Mouse (Mus musculus) MEL (cell line): ENCODE measurements around the gene Ano5. TPM values are rescaled to one million over a fixed set of nuclear protein-coding genes. Genes with fewer than 3 reads are reported as not detected.

Source experiments
- DNase-seq: peaks from one replicate; pipeline ENCODE4 v3.0.0; 2011; ENCODE audit warnings: low read depth, low spot score
- H3K27ac ChIP-seq: 2 replicates; pipeline ENCODE4 v1.5.1; 2012; ENCODE audit warnings: low read depth, mild to moderate bottlenecking, control low read depth, low read length, moderate library complexity; ENCODE audit not compliant: control insufficient read depth
- H3K27me3 ChIP-seq, 2 experiments: fragments of 150-350 bp in 1 of 2; sonication (generic) in 1 of 2; 2 replicates each; pipeline ENCODE4 v1.6.1; 2012; ENCODE audit warnings: low read length in 2 of 2, mild to moderate bottlenecking in 2 of 2, improper control_type of control experiment in 1 of 2, moderate library complexity in 1 of 2; ENCODE audit not compliant: insufficient read depth in 2 of 2, control insufficient read depth in 1 of 2
- H3K36me3 ChIP-seq, 2 experiments: 2 replicates each; pipeline ENCODE4 v1.6.1; 2012 to 2014; ENCODE audit warnings: low read length in 2 of 2, improper control_type of control experiment in 1 of 2, inconsistent platforms in 1 of 2, mild to moderate bottlenecking in 1 of 2; ENCODE audit not compliant: insufficient read depth in 2 of 2, control insufficient read depth in 1 of 2
- H3K4me1 ChIP-seq, 2 experiments: fragments of 150-350 bp in 1 of 2; sonication (generic) in 1 of 2; 2 replicates each; pipeline ENCODE4 v1.6.1; 2012; ENCODE audit warnings: low read length in 2 of 2, improper control_type of control experiment in 1 of 2, mild to moderate bottlenecking in 1 of 2; ENCODE audit not compliant: insufficient read depth in 2 of 2, control insufficient read depth in 1 of 2
- H3K4me3 ChIP-seq, 2 experiments: fragments of 150-350 bp in 1 of 2; sonication (generic) in 1 of 2; 2 replicates each; pipeline ENCODE4 v1.5.1; 2012; ENCODE audit warnings: low read depth in 2 of 2, low read length in 2 of 2, mild to moderate bottlenecking in 2 of 2, moderate library complexity in 2 of 2, control low read depth in 1 of 2, improper control_type of control experiment in 1 of 2; ENCODE audit not compliant: control insufficient read depth in 1 of 2, insufficient read depth in 1 of 2
- H3K79me2 ChIP-seq: 2 replicates; pipeline ENCODE4 v1.6.1; 2012; ENCODE audit warnings: mild to moderate bottlenecking, low read length, moderate library complexity; ENCODE audit not compliant: control insufficient read depth, poor library complexity, insufficient read depth
- H3K9ac ChIP-seq: 2 replicates; pipeline ENCODE4 v1.6.1; 2012; ENCODE audit warnings: low read depth, mild to moderate bottlenecking, control low read depth, low read length, moderate library complexity; ENCODE audit not compliant: control insufficient read depth, poor library complexity, severe bottlenecking
- H3K9me3 ChIP-seq: fragments of 150-350 bp; sonication (generic); replicated peaks from 2 replicates; pipeline ENCODE4 v1.6.1; 2012; ENCODE audit warnings: mild to moderate bottlenecking, low read length, improper control_type of control experiment, moderate library complexity; ENCODE audit not compliant: insufficient read depth
- BHLHE40 ChIP-seq: IDR thresholded peaks from 2 replicates; pipeline ENCODE4 v1.6.1; 2012; ENCODE audit warnings: low read depth, mild to moderate bottlenecking, inconsistent platforms, low read length, improper control_type of control experiment, borderline replicate concordance
- CHD1 ChIP-seq: IDR thresholded peaks from 2 replicates; pipeline ENCODE4 v1.6.1; 2012; ENCODE audit warnings: low read depth, mild to moderate bottlenecking, inconsistent platforms, low read length, improper control_type of control experiment
- CTCF ChIP-seq, 3 experiments: IDR thresholded peaks in 2 of 3; conservative IDR thresholded peaks in 1 of 3; 2 replicates each; pipeline ENCODE4 v1.5.1; 2011 to 2012; ENCODE audit warnings: low read length in 3 of 3, low read depth in 2 of 3, mild to moderate bottlenecking in 2 of 3, improper control_type of control experiment in 1 of 3, inconsistent platforms in 1 of 3, mixed read lengths in 1 of 3, moderate library complexity in 1 of 3; ENCODE audit not compliant: control insufficient read depth in 1 of 3, insufficient read depth in 1 of 3, poor library complexity in 1 of 3, severe bottlenecking in 1 of 3
- ELF1 ChIP-seq: IDR thresholded peaks from 2 replicates; pipeline ENCODE4 v1.6.1; 2014; ENCODE audit warnings: low read depth, mild to moderate bottlenecking, inconsistent platforms, low read length, improper control_type of control experiment, moderate library complexity
- GATA1 ChIP-seq: IDR thresholded peaks from 2 replicates; pipeline ENCODE4 v1.6.1; 2011; ENCODE audit warnings: low read depth, low read length, improper control_type of control experiment
- KAT2A ChIP-seq: conservative IDR thresholded peaks from 2 replicates; pipeline ENCODE4 v1.6.1; 2012; ENCODE audit warnings: low read depth, low read length, improper control_type of control experiment, inconsistent platforms
- MAFK ChIP-seq: IDR thresholded peaks from 2 replicates; pipeline ENCODE4 v1.6.1; 2011; ENCODE audit warnings: low read depth, mild to moderate bottlenecking, low read length, improper control_type of control experiment, borderline replicate concordance
- MAX ChIP-seq: IDR thresholded peaks from 2 replicates; pipeline ENCODE4 v1.6.1; 2011; ENCODE audit warnings: low read length, improper control_type of control experiment
- MAZ ChIP-seq: IDR thresholded peaks from 2 replicates; pipeline ENCODE4 v1.6.1; 2012; ENCODE audit warnings: low read depth, mild to moderate bottlenecking, inconsistent platforms, low read length, improper control_type of control experiment
- MEF2A ChIP-seq: IDR thresholded peaks from 2 replicates; pipeline ENCODE4 v1.6.1; 2014; ENCODE audit warnings: low read depth, mild to moderate bottlenecking, inconsistent platforms, low read length, improper control_type of control experiment; ENCODE audit not compliant: poor library complexity, insufficient replicate concordance, severe bottlenecking; ENCODE audit errors: extremely low read depth
- MYC ChIP-seq: IDR thresholded peaks from 2 replicates; pipeline ENCODE4 v1.6.1; 2011; ENCODE audit warnings: low read depth, mild to moderate bottlenecking, low read length, improper control_type of control experiment, moderate library complexity
- NELFE ChIP-seq: IDR thresholded peaks from 2 replicates; pipeline ENCODE4 v1.6.1; 2011; ENCODE audit warnings: low read depth, low read length, improper control_type of control experiment
- NRF1 ChIP-seq: IDR thresholded peaks from 2 replicates; pipeline ENCODE4 v1.6.1; 2014; ENCODE audit warnings: low read depth, mild to moderate bottlenecking, inconsistent platforms, low read length, improper control_type of control experiment, moderate library complexity; ENCODE audit not compliant: poor library complexity, insufficient read depth, severe bottlenecking
- POLR2AphosphoS2 ChIP-seq: IDR thresholded peaks from 2 replicates; pipeline ENCODE4 v1.6.1; 2011; ENCODE audit warnings: low read length, improper control_type of control experiment
- POLR2AphosphoS5 ChIP-seq: IDR thresholded peaks from 2 replicates; pipeline ENCODE4 v1.6.1; 2012; ENCODE audit warnings: low read depth, borderline replicate concordance, mild to moderate bottlenecking, inconsistent platforms, low read length, moderate library complexity, mixed read lengths
- RAD21 ChIP-seq: IDR thresholded peaks from 2 replicates; pipeline ENCODE4 v1.6.1; 2011; ENCODE audit warnings: mild to moderate bottlenecking, low read depth, low read length, improper control_type of control experiment
- RCOR1 ChIP-seq: IDR thresholded peaks from 2 replicates; pipeline ENCODE4 v1.6.1; 2012; ENCODE audit warnings: low read depth, mild to moderate bottlenecking, inconsistent platforms, low read length, improper control_type of control experiment
- SIN3A ChIP-seq: IDR thresholded peaks from 2 replicates; pipeline ENCODE4 v1.6.1; 2012; ENCODE audit warnings: low read length, improper control_type of control experiment, inconsistent platforms
- SMC3 ChIP-seq: IDR thresholded peaks from 2 replicates; pipeline ENCODE4 v1.6.1; 2011; ENCODE audit warnings: low read depth, low read length, improper control_type of control experiment
- UBTF ChIP-seq: IDR thresholded peaks from 2 replicates; pipeline ENCODE4 v1.6.1; 2012; ENCODE audit warnings: low read depth, mild to moderate bottlenecking, inconsistent platforms, low read length, improper control_type of control experiment, moderate library complexity, borderline replicate concordance; ENCODE audit not compliant: insufficient read depth
- ZNF384 ChIP-seq: IDR thresholded peaks from 2 replicates; pipeline ENCODE4 v1.6.1; 2012; ENCODE audit warnings: low read depth, mild to moderate bottlenecking, inconsistent platforms, low read length, improper control_type of control experiment
- polyA plus RNA-seq, 2 experiments: library from polyadenylated mRNA; stranded (reverse) in 1 of 2; unstranded in 1 of 2; fragments of >175 nt in 1 of 2; fragments of >200 nt in 1 of 2; gene quantifications; 2 replicates each; pipeline versions ENCODE4 v1.2.1 to v1.2.4; 2012; ENCODE audit warnings: low replicate concordance in 2 of 2, low read depth in 1 of 2; ENCODE audit not compliant: insufficient read length in 2 of 2, insufficient read depth in 1 of 2, missing spikeins in 1 of 2
- total RNA-seq: library from RNA; depleted of rRNA; stranded (reverse); fragments of 300-350 nt; gene quantifications from 2 replicates; pipeline ENCODE4 v1.2.3, GENCODE M21; 2012

Gene Ano5
- total and polyA plus RNA-seq, 3 experiments, result not detected

DNA sequence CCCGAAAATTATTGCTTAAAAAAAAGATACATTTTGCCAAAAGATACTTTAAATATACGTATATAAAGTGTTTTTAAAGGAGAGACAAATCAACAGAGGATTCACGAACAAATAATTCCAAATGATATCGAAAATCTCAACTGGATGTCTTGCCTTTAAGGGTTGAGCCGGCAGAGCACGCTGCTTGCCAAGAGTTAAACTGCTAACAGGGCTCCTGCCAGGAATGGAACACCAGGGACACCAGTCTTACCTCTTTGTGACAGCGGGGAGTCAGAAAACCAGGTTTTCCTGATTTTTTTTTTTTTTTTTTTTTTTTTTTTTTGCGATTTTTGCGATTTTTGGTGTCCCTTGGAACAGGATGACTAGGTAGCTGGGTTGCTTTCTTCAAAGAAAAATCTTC, 117.5 kb downstream of the Ano5 start:
- Histone ChIP-seq H3K4me3 (no peak overlapping the region), H3K9me3 (no peaks in the 10 kb centered on the region), H3K79me2 (no peaks in the 10 kb centered on the region), H3K9ac (no peak overlapping the region), H3K4me1 (no peaks in the 10 kb centered on the region), H3K27me3 (no peaks in the 10 kb centered on the region), H3K36me3 (no peaks in the 10 kb centered on the region), H3K27ac (no peak overlapping the region)
- DNase-seq, result no peak
- no peak for TF ChIP-seq BHLHE40
- no peak for TF ChIP-seq RAD21
- no peak for TF ChIP-seq MAFK
- no peak for TF ChIP-seq GATA1
- TF ChIP-seq ZNF384, result no peak

DNA sequence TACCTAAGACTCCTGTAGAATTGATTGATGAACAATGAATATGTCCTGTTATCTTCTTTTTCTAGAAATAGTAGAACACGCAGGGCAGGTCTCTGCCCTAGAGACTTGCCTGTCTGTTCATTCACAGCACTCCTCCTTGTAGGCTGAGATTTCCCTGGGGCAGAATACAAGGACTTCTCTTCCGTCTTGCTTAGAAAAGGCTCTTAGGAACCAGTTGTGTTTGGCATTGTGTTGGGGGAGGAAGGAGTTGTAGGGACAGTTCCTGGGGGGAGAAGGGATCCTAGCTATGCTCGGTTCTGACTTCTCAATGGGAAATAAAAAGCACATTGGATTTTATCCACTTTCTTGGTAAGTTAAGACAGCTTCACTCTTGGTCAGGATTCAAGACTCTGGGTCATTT, 118.4 kb downstream of the Ano5 start:
- Histone ChIP-seq H3K4me3 (no peak overlapping the region), H3K27me3 (no peaks in the 10 kb centered on the region), H3K4me1 (no peaks in the 10 kb centered on the region), H3K9me3 (no peaks in the 10 kb centered on the region), H3K79me2 (no peaks in the 10 kb centered on the region), H3K36me3 (no peaks in the 10 kb centered on the region), H3K9ac (no peak overlapping the region), H3K27ac (no peak overlapping the region)
- DNase-seq, result no peak
- no peak for TF ChIP-seq NRF1
- no peak for TF ChIP-seq RCOR1
- TF ChIP-seq MAZ, result no peak
- TF ChIP-seq KAT2A, result no peak
- TF ChIP-seq NELFE, result no peak
- no peak for TF ChIP-seq SMC3
- no peak for TF ChIP-seq BHLHE40
- no peak for TF ChIP-seq POLR2AphosphoS5
- no peak for TF ChIP-seq UBTF
- no peak for TF ChIP-seq MYC
- TF ChIP-seq CHD1, result no peak
- TF ChIP-seq POLR2AphosphoS2, result no peak

DNA sequence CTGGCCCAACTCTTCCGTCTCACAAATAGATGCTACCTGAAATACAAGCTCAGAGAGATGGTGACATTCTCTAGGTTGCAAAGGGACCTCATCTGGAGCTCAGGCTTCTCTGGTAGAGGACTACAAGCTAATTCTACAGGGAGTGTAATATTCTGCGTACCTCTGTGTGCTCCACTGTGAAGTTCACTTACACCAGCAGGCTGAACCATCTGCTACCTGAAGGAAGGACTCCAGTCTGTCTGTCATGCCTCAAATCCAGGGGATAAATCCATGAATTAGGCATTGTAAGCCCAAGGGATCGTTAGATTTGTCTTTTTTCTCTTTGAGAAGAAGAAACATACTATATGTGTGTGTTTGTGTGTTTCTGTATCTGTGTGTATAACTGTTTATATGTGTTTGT, 120.3 kb downstream of the Ano5 start:
- Histone ChIP-seq H3K27me3 (no peaks in the 10 kb centered on the region), H3K9ac (no peak overlapping the region), H3K79me2 (no peaks in the 10 kb centered on the region)
- TF ChIP-seq SIN3A, result no peak
- TF ChIP-seq CTCF (IDR thresholded peaks at IDR 0.05 in 2 of 3, conservative IDR thresholded peaks at IDR 0.05 in 1 of 3; ENCODE audit: control insufficient read depth in 1 of 3, insufficient read depth in 1 of 3, low read depth in 2 of 3, low read length in 3 of 3, poor library complexity in 1 of 3, severe bottlenecking in 1 of 3), result no peak
- TF ChIP-seq ELF1, result no peak
- no peak for TF ChIP-seq CHD1
- TF ChIP-seq MEF2A, result no peak
- no peak for TF ChIP-seq MAX
- TF ChIP-seq RCOR1, result no peak
- no peak for TF ChIP-seq BHLHE40
- TF ChIP-seq, all 39 proteins: peak for 0
- Histone ChIP-seq H3K4me3 (no peak overlapping the region), H3K27ac (no peak overlapping the region), H3K4me1 (no peaks in the 10 kb centered on the region), H3K9me3 (no peaks in the 10 kb centered on the region), H3K36me3 (no peaks in the 10 kb centered on the region)
- no peak for DNase-seq
